Mouse (Mus musculus) E14TG2a.4 (cell line): ENCODE measurements around the gene Prdm1.

Experiments
- H3K27me3 ChIP-seq: 2 replicates; pipeline ENCODE4 v1.6.1; 2014; ENCODE audit warnings: low read length, control low read depth; ENCODE audit not compliant: insufficient read depth
- H3K36me3 ChIP-seq: 2 replicates; pipeline ENCODE4 v1.6.1; 2014; ENCODE audit warnings: low read length, control low read depth; ENCODE audit not compliant: insufficient read depth
- H3K4me1 ChIP-seq: replicated peaks from 2 replicates; pipeline ENCODE4 v1.6.1; 2014; ENCODE audit warnings: low read depth, low read length, control low read depth
- H3K4me3 ChIP-seq: replicated peaks from 2 replicates; pipeline ENCODE4 v1.5.1; 2014; ENCODE audit warnings: mild to moderate bottlenecking, low read length
- H3K9me3 ChIP-seq: 2 replicates; pipeline ENCODE4 v1.6.1; 2014; ENCODE audit warnings: low read length, control low read depth
- CTCF ChIP-seq: conservative IDR thresholded peaks from 2 replicates; pipeline ENCODE4 v1.5.1; 2014; ENCODE audit warnings: low read length
- NANOG ChIP-seq: IDR thresholded peaks from 2 replicates; pipeline ENCODE4 v1.6.1; 2014; ENCODE audit warnings: borderline replicate concordance, low read length, mixed read lengths
- POU5F1 ChIP-seq: IDR thresholded peaks from 2 replicates; pipeline ENCODE4 v1.6.1; 2014; ENCODE audit warnings: low read length, borderline replicate concordance

The Prdm1 gene

DNA sequence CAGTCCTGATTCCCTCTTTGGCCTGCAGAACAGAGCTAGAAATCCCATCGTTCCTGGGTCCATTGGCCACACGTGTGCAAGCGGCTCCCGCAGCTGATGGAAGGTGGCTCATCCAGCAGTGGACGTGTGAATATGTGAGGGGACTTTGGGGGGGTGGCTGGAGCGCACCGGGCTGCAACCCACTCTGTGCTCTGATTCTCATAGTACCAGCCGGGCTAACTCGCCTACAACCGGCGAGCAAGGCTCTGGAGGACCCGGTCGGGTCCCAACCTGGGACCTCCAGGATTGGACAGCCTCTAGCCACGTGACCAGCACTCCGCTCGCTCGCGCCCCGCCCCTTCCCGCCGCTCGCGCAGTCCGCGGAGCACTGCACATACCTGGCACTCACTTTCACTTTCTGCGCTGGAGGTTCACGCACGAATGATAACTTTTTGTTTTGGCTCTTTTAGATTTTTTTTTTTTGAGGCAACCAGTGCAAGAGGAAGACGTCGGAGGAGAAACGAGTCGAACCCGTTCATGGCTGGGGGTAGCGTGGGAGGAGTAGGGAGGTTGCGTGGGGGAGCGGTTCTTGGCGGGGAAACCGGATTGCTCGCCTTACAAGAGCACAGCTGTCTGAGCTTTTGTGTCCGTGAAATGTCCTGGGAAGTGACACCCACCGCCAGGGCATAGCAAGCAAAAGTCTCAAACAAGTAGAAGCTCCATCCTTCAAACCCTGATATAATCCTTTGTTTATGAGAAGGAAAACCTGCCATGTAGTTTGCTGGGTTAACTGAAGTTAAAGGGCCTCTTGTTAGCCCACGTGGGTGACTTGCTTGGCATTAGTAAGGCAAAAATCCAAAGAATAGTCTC lies 1.1 kb upstream of the Prdm1 start:
- H3K9me3 ChIP-seq: no peaks in the 10 kb centered on the region
- H3K36me3 ChIP-seq: no peaks in the 10 kb centered on the region
- peaks cover 42% of the 10 kb centered on the region for H3K27me3 ChIP-seq
- H3K4me3 ChIP-seq: peak overlapping the region; percentile 82
- peaks cover 39% of the 10 kb centered on the region for H3K4me1 ChIP-seq
- TF ChIP-seq POU5F1 (no peak), NANOG (no peak), CTCF (no peak)

DNA sequence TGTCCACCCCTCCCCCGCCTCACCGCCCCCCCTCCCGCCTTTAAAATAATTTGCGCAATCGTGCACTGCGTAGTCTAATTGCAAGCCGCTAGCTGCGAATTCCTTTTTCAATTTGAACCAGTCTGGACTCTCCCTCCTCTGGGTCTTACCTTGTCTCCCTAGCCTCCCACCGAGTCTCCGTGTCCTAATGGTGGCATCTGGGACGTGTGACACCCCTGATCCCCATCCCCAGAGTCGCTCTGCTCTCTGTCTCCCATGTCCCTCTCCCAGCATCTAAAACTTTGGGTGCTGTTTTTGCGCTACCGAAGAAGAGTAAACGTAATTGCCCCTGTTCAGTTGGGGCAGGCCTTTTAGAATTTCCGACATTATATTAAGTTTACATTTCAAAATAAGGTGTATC lies 650 bp downstream of the Prdm1 start:
- Histone ChIP-seq H3K36me3 (no peaks in the 10 kb centered on the region), H3K9me3 (no peaks in the 10 kb centered on the region), H3K4me1 (peaks cover 39% of the 10 kb centered on the region), H3K27me3 (peaks cover 42% of the 10 kb centered on the region), H3K4me3 (peak overlapping the region; percentile 82)
- TF ChIP-seq POU5F1: no peak
- TF ChIP-seq CTCF: no peak
- no peak for TF ChIP-seq NANOG

GRCm38 (mm10) chr10:44526751-44527591 lies 1.3 kb downstream of the Prdm1 start:
- H3K4me1 ChIP-seq: peaks cover 39% of the 10 kb centered on the region
- H3K4me3 ChIP-seq: peak overlapping the region; percentile 72
- H3K36me3 ChIP-seq: no peaks in the 10 kb centered on the region
- no peak for TF ChIP-seq NANOG
- no peak for TF ChIP-seq POU5F1
- no peak for TF ChIP-seq CTCF
- H3K27me3 ChIP-seq: peaks cover 44% of the 10 kb centered on the region
- H3K9me3 ChIP-seq: no peaks in the 10 kb centered on the region

DNA sequence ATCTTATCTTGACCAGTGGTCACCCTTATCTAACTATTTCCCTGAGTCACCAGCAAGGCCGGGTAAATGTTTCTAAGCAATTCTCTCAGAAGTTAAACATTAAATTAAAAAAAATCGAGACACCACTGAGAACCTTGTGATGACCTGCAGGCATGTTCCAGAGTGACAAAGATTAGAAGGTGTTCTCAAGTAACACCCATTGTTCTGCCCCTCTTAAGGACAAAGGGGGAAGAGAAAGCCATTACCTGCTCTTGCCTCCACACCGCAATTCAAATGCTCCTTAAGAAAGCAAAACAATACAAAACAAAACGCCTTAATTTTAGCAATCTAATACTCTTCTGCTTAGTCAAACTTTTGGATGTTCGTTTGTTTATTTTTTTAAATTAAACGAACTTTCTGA lies 8.1 kb downstream of the Prdm1 start:
- H3K4me1 ChIP-seq: peaks cover 27% of the 10 kb centered on the region
- TF ChIP-seq POU5F1 (no peak), NANOG (peak; percentile 84)

DNA sequence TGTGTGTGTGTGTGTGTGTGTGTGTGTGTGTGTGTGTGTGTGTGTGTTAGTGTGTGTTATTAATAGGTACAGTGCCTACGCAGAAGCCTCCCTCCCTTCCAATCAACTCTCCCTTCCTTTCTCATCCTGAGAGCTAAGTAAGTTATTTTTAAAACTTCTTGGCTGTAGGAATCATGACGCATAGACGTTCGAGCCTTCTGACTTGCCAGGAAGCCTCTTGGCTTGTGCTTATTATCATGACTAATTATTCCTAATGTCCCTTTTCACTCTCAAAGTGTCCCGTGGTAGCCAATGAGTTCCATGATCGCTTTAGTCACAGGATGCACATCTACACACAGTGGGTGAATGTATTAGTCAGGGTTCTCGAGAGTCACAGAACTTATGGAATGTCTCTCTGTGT lies 9.7 kb downstream of the Prdm1 start:
- Histone ChIP-seq H3K4me3 (no peak overlapping the region), H3K36me3 (no peaks in the 10 kb centered on the region), H3K27me3 (peaks cover 10% of the 10 kb centered on the region; the same call in 1 of the 2 replicates), H3K9me3 (no peaks in the 10 kb centered on the region), H3K4me1 (peaks cover 29% of the 10 kb centered on the region)
- TF ChIP-seq NANOG: no peak
- no peak for TF ChIP-seq POU5F1
- TF ChIP-seq CTCF: no peak

More for the DNA sequence above, 8.1 kb downstream of the Prdm1 start:
- Histone ChIP-seq H3K36me3 (no peaks in the 10 kb centered on the region), H3K27me3 (peaks cover 9% of the 10 kb centered on the region), H3K9me3 (no peaks in the 10 kb centered on the region), H3K4me3 (no peak overlapping the region)

DNA sequence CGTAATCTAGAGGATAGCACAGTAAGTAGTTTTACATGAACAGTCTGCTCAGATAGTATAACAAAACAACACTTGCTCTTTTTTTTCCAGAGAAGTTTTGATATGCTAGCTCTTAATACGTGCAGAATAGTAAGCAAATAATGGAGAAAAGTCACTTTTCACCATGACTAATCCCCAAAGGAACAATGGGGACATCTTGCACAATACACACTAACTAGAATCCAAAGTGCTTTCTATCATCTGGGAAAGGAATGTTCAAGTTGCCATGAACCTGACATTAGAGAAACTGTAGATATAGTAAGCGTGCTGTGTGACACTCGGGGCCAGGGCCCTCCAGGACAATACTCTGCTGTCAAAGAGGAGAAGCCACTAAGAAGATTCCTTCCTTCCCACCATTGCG lies 15.2 kb downstream of the Prdm1 start:
- H3K27me3 ChIP-seq: peaks cover 2% of the 10 kb centered on the region; the same call in 1 of the 2 replicates
- no peaks in the 10 kb centered on the region for H3K9me3 ChIP-seq
- H3K36me3 ChIP-seq: no peaks in the 10 kb centered on the region
- peaks cover 23% of the 10 kb centered on the region for H3K4me1 ChIP-seq
- no peak overlapping the region for H3K4me3 ChIP-seq
- TF ChIP-seq NANOG (no peak), CTCF (no peak), POU5F1 (no peak)

DNA sequence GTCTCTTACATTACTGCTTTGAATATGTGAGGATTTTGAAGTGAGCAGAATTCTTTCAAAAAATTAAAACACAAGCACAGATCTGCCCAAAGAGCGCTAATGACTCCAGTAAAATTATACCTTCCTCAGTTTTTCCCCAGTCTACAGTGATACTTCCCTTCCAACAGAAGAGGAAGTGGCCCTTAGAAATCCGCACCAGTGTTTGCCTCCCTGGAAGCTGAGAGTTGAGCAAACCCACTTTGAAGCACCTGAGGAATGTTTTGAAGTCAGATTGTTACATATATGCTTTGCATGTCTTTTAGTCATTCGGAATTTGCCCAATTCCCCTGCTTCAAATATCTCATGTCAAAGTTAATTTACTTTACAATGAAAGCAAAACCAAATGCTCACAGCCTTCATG lies 17.3 kb downstream of the Prdm1 start:
- Histone ChIP-seq H3K36me3 (no peaks in the 10 kb centered on the region), H3K4me1 (peaks cover 38% of the 10 kb centered on the region), H3K4me3 (no peak overlapping the region), H3K27me3 (peaks cover 2% of the 10 kb centered on the region; the same call in 1 of the 2 replicates), H3K9me3 (no peaks in the 10 kb centered on the region)
- TF ChIP-seq NANOG (no peak), CTCF (no peak), POU5F1 (no peak)

GRCm38 (mm10) chr10:44508649-44509048 lies 19.7 kb downstream of the Prdm1 start:
- Histone ChIP-seq H3K27me3 (no peaks in the 10 kb centered on the region), H3K4me1 (peaks cover 30% of the 10 kb centered on the region)
- TF ChIP-seq POU5F1 (no peak), CTCF (no peak), NANOG (no peak)

More at GRCm38 (mm10) chr10:44508649-44509048, 19.7 kb downstream of the Prdm1 start:
- H3K9me3 ChIP-seq: no peaks in the 10 kb centered on the region
- no peaks in the 10 kb centered on the region for H3K36me3 ChIP-seq
- no peak overlapping the region for H3K4me3 ChIP-seq
